ENCODE assay signal across 8 mouse cellular contexts in the genomic region with DNA sequence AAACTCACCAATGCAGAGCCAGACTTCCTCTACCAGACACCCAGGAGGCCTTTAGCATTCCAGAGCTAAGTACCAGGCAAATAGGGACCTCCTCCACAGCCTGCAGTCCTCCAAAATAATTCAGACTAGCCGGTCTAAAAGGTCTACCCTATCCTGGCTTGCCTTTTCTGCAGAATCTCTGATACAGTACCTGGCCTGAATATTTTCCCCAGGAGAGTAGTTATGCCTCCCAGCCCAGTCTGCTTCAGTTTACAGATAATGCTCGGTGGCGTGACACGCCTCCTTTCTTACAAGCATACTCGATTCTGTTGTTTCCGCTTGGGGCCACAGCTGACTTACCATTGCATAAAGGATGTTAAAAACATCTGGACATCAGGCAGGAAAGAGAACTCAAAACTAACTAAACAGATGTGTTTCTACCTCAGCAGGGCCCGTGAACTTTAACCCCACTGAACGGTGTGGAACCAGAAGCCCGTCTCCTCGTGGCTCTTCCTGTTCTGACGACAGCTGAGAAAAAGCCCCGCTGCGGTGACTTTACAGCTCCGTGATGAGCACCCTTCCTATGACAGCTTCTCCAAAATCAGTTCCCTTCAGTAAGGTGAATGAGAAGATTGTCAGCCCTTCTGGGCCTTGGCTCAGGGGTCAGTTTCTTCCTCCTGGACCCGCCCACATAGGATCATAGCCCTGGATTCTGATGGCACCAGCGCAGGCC. TPM values are rescaled to one million over a fixed set of nuclear protein-coding genes. Genes with fewer than 3 reads are reported as not detected.
DNase-seq lines count a peak whose midpoint lies in the region; ATAC-seq and TF ChIP-seq lines count a peak whose summit lies in the region.

No protein-coding gene starts in this region.

- peak overlapping the region; percentile 39 for H3K4me3 ChIP-seq in liver, embryonic 12.5 days
- no peak overlapping the region for H3K4me3 ChIP-seq in hindbrain, postnatal 0 days (ENCODE audit: low read length)
- no peak overlapping the region for H3K4me3 ChIP-seq in forebrain, embryonic 13.5 days

- H3K27me3 ChIP-seq in liver, embryonic 12.5 days (replicated peaks): no peaks in the 10 kb centered on the region
- no peaks in the 10 kb centered on the region for H3K27me3 ChIP-seq in splenic B cell, adult 2 months (ENCODE audit: control insufficient read depth, insufficient read depth, low read length, poor library complexity, severe bottlenecking)
- no peaks in the 10 kb centered on the region for H3K27me3 ChIP-seq in hindbrain, postnatal 0 days (ENCODE audit: insufficient read depth, low read length)
- H3K27me3 ChIP-seq in forebrain, embryonic 13.5 days: no peaks in the 10 kb centered on the region

- peak; percentile 58 for ATAC-seq in liver, embryonic 12.5 days
- ATAC-seq in hindbrain, postnatal 0 days: no peak
- ATAC-seq in forebrain, embryonic 13.5 days: no peak

- no peaks in the 10 kb centered on the region for H3K9me3 ChIP-seq in liver, embryonic 12.5 days (replicated peaks)
- no peaks in the 10 kb centered on the region for H3K9me3 ChIP-seq in hindbrain, postnatal 0 days (ENCODE audit: low read length)
- H3K9me3 ChIP-seq in forebrain, embryonic 13.5 days (replicated peaks): no peaks in the 10 kb centered on the region

- 14% methylated on average over 16 of the region's 16 CpGs for WGBS in liver, embryonic 12.5 days (ENCODE audit: insufficient replicate concordance)
- 77% methylated on average over 16 of the region's 16 CpGs for WGBS in hindbrain, postnatal 0 days
- 81% methylated on average over 16 of the region's 16 CpGs for WGBS in forebrain, embryonic 13.5 days

- intact Hi-C loops in heart, postnatal 10 days (cut with DNase I): loop anchor here (2.0 kb wide), 1 partner anchor 31 kb away; no protein-coding TSS in a partner anchor

- H3K9ac ChIP-seq in liver, embryonic 12.5 days: 0 out of 2 replicates have a peak overlapping the region, but pooled peaks have one; percentile 0
- no peak overlapping the region for H3K9ac ChIP-seq in hindbrain, postnatal 0 days (replicated peaks; ENCODE audit: low read length)
- H3K9ac ChIP-seq in forebrain, embryonic 13.5 days: no peak overlapping the region

- peak overlapping the region; percentile 73 for H3K27ac ChIP-seq in liver, embryonic 12.5 days
- H3K27ac ChIP-seq in hindbrain, postnatal 0 days: no peak overlapping the region
- H3K27ac ChIP-seq in forebrain, embryonic 13.5 days: no peak overlapping the region

- TF ChIP-seq CTCF in hindbrain, postnatal 0 days (IDR thresholded peaks at IDR 0.05; ENCODE audit: low read depth): no peak

- peaks cover 67% of the 10 kb centered on the region for H3K4me1 ChIP-seq in liver, embryonic 12.5 days
- H3K4me1 ChIP-seq in hindbrain, postnatal 0 days (ENCODE audit: insufficient read depth, low read length): no peaks in the 10 kb centered on the region
- H3K4me1 ChIP-seq in forebrain, embryonic 13.5 days: peaks cover 6% of the 10 kb centered on the region; the same call in 1 of the 2 replicates

- no peaks in the 10 kb centered on the region for H3K36me3 ChIP-seq in liver, embryonic 12.5 days
- no peaks in the 10 kb centered on the region for H3K36me3 ChIP-seq in splenic B cell, adult 2 months (ENCODE audit: control insufficient read depth, insufficient read depth, low read length, poor library complexity, severe bottlenecking)
- no peaks in the 10 kb centered on the region for H3K36me3 ChIP-seq in hindbrain, postnatal 0 days (ENCODE audit: insufficient read depth, low read length)
- no peaks in the 10 kb centered on the region for H3K36me3 ChIP-seq in forebrain, embryonic 13.5 days (ENCODE audit: poor library complexity, severe bottlenecking)

- peak; percentile 84 for DNase-seq in A20 (ENCODE audit: low read depth, low spot score)
- DNase-seq in embryo, embryonic 10 days (ENCODE audit: low spot score): peak; percentile 69
- DNase-seq in heart, postnatal 10 days: peak; percentile 64 to 68
- DNase-seq in splenic B cell, adult 2 months (ENCODE audit: low read depth, low spot score): peak; percentile 91
- no peak for DNase-seq in layer of hippocampus, postnatal 36 days
- DNase-seq in hindbrain, postnatal 0 days (ENCODE audit: low spot score): no peak

- H3K4me2 ChIP-seq in liver, embryonic 12.5 days: peak overlapping the region; percentile 64
- H3K4me2 ChIP-seq in hindbrain, postnatal 0 days (ENCODE audit: low read depth, low read length): no peak overlapping the region
- no peak overlapping the region for H3K4me2 ChIP-seq in forebrain, embryonic 13.5 days

RNA-seq across cellular contexts. Expression of gene Wipf1, which starts 33.8 kb away (rescaled TPM):
- 10 to 100 TPM; 22.0 to 23.1 TPM for total RNA-seq in heart, postnatal 10 days (2021)
- polyA plus RNA-seq in liver, embryonic 12.5 days (2016; fragmentation: Nextera tagmentation; extraction: Ambion mirVana): 5.7 and 6.1 TPM in 2 replicates
- total RNA-seq in layer of hippocampus, postnatal 36 days (2021): 1 to 10 TPM; 7.9 to 9.0 TPM
- total RNA-seq in hindbrain, postnatal 0 days (2014; rRNA removed): 2.4 and 3.0 TPM in 2 replicates
- polyA plus RNA-seq in hindbrain, postnatal 0 days (2015; fragmentation: Nextera tagmentation; extraction: Ambion mirVana): 2.6 TPM in 2 replicates
- polyA plus RNA-seq in forebrain, embryonic 13.5 days (2015; fragmentation: Nextera tagmentation; extraction: Ambion mirVana): 2.4 and 2.8 TPM in 2 replicates

Comparison
In these comparisons a context has a peak if more than half of its experiments do, and no peak if none do; other contexts are left out.
1. DNase-seq: peak in A20 (single experiment), embryo, embryonic 10 days (single experiment), heart, postnatal 10 days (2 of 2) and splenic B cell, adult 2 months (single experiment); none in layer of hippocampus, postnatal 36 days (0 of 2) and hindbrain, postnatal 0 days (single experiment).